ENCODE assay signal across 8 mouse cellular contexts in the genomic region with DNA sequence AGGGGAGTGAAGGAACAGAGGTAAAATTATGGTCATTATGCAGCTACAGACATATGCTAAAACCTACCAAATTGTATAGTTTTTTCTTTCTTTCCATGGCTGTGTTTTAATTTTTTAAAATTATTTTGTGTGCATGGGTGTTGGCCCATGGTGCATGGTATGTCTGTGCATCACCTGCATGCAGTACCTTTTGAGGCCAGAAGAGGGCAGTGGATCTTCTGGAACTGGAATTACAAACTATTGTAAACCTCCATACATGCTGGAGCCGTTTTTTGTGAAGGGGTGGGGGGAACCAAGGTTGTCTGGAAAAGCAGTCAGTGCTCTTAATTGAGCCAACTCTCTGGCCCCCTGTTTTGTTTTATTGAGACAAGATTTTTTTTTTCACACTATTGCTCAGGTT. TPM values are rescaled to one million over a fixed set of nuclear protein-coding genes. Genes with fewer than 3 reads are reported as not detected.
DNase-seq lines count a peak whose midpoint lies in the region; ATAC-seq and TF ChIP-seq lines count a peak whose summit lies in the region.

No protein-coding gene starts in this region.

- no peaks in the 10 kb centered on the region for H3K9me3 ChIP-seq in MEL (replicated peaks; ENCODE audit: insufficient read depth, low read length)
- no peaks in the 10 kb centered on the region for H3K9me3 ChIP-seq in midbrain, postnatal 0 days (ENCODE audit: low read length)

- TF ChIP-seq RAD21 in MEL (IDR thresholded peaks at IDR 0.05; ENCODE audit: low read depth, low read length), result peak; percentile 79

- peaks cover 0 to 3% of the 10 kb centered on the region in 2 experiments; a peak in 1 of 4 replicates for H3K36me3 ChIP-seq in MEL (ENCODE audit: control insufficient read depth in 1 of 2, insufficient read depth in 2 of 2, low read length in 2 of 2)
- H3K36me3 ChIP-seq in midbrain, postnatal 0 days (ENCODE audit: insufficient read depth, low read length), result no peaks in the 10 kb centered on the region

- TF ChIP-seq EP300 in MEL (IDR thresholded peaks at IDR 0.05; ENCODE audit: low read depth in 1 of 2, low read length in 2 of 2), result no peak

- peak; percentile 64 for ATAC-seq in midbrain, postnatal 0 days (ENCODE audit: low FRiP score)

- peak in 1 of 2 experiments; percentile 35 for DNase-seq in left cerebral cortex, adult 2 months (ENCODE audit: extremely low spot score in 1 of 2, low spot score in 2 of 2)
- no peak for DNase-seq in left cerebral cortex, adult 11 months (ENCODE audit: low spot score)
- DNase-seq in MEL (ENCODE audit: low read depth, low spot score), result peak; percentile 74
- DNase-seq in c-Kit-positive CD71-positive TER-119-positive erythroid progenitor cells, embryonic 14.5 days (ENCODE audit: low spot score), result peak; percentile 64
- DNase-seq in gastrocnemius, adult 8-10 months (ENCODE audit: low spot score in 2 of 2), result peak; percentile 37 to 46
- peak; percentile 69 to 76 for DNase-seq in left cerebral cortex, postnatal 14 days (ENCODE audit: low spot score in 2 of 2)
- peak; percentile 60 for DNase-seq in midbrain, postnatal 0 days (ENCODE audit: low spot score)
- DNase-seq in thymus, postnatal 4 days, result peak; percentile 86

- H3K27me3 ChIP-seq in MEL (ENCODE audit: control insufficient read depth in 1 of 2, insufficient read depth in 2 of 2, low read length in 2 of 2), result no peaks in the 10 kb centered on the region; a peak in 1 of 4 replicates
- H3K27me3 ChIP-seq in midbrain, postnatal 0 days (ENCODE audit: insufficient read depth, low read length), result no peaks in the 10 kb centered on the region

- H3K9ac ChIP-seq in MEL (ENCODE audit: control insufficient read depth, low read depth, low read length, poor library complexity, severe bottlenecking), result no peak overlapping the region
- no peak overlapping the region for H3K9ac ChIP-seq in midbrain, postnatal 0 days (replicated peaks; ENCODE audit: low read length, poor library complexity, severe bottlenecking)

- H3K79me2 ChIP-seq in MEL (ENCODE audit: control insufficient read depth, insufficient read depth, low read length, poor library complexity), result no peaks in the 10 kb centered on the region

- no peak overlapping the region for H3K27ac ChIP-seq in left cerebral cortex, adult 2 months
- no peak overlapping the region for H3K27ac ChIP-seq in MEL (ENCODE audit: control insufficient read depth, low read depth, low read length)
- H3K27ac ChIP-seq in midbrain, postnatal 0 days (ENCODE audit: low read depth, low read length), result no peak overlapping the region

- no peak overlapping the region for H3K4me2 ChIP-seq in midbrain, postnatal 0 days (ENCODE audit: low read depth, low read length, poor library complexity, severe bottlenecking)

- no peak for TF ChIP-seq POLR2A in MEL (IDR thresholded peaks at IDR 0.05; ENCODE audit: control insufficient read depth in 1 of 2, insufficient read depth in 1 of 2, low read depth in 1 of 2, low read length in 2 of 2, poor library complexity in 1 of 2)

- peak; percentile 77 for TF ChIP-seq CTCF in left cerebral cortex, adult 2 months (IDR thresholded peaks at IDR 0.05)
- TF ChIP-seq CTCF in MEL (IDR thresholded peaks at IDR 0.05 in 2 of 3, conservative IDR thresholded peaks at IDR 0.05 in 1 of 3; ENCODE audit: control insufficient read depth in 1 of 3, insufficient read depth in 1 of 3, low read depth in 2 of 3, low read length in 3 of 3, poor library complexity in 1 of 3, severe bottlenecking in 1 of 3), result peak; percentile 67 to 85 (median 79)
- peak; percentile 88 for TF ChIP-seq CTCF in midbrain, postnatal 0 days (IDR thresholded peaks at IDR 0.05)

- WGBS in midbrain, postnatal 0 days, result 3% methylated on average over 1 of the region's 1 CpGs

- H3K4me3 ChIP-seq in left cerebral cortex, adult 2 months, result no peak overlapping the region
- H3K4me3 ChIP-seq in MEL (ENCODE audit: control insufficient read depth in 1 of 2, insufficient read depth in 1 of 2, low read depth in 2 of 2, low read length in 2 of 2), result no peak overlapping the region
- H3K4me3 ChIP-seq in midbrain, postnatal 0 days (ENCODE audit: low read depth, low read length), result no peak overlapping the region

- no peaks in the 10 kb centered on the region for H3K4me1 ChIP-seq in MEL (ENCODE audit: control insufficient read depth in 1 of 2, insufficient read depth in 2 of 2, low read length in 2 of 2)
- no peaks in the 10 kb centered on the region for H3K4me1 ChIP-seq in midbrain, postnatal 0 days (ENCODE audit: insufficient read depth, low read length)

- intact Hi-C loops in left cerebral cortex, adult 2 months (cut with DNase I), result loop anchor here (5.0 to 10.0 kb wide), 2 partner anchors 113 to 140 kb away; a partner anchor contains a TSS
- intact Hi-C loops in left cerebral cortex, postnatal 14 days (cut with DNase I), result loop anchor here (5.0 to 10.0 kb wide), 2 partner anchors 60 to 1428 kb away; a partner anchor contains a TSS

TF ChIP-seq in MEL, 35 proteins besides CTCF, POLR2A, EP300 and RAD21:
- peak; percentile 83 for TF ChIP-seq ZC3H11A (IDR thresholded peaks at IDR 0.05; ENCODE audit: low read depth, low read length)
- peak; percentile 86 for TF ChIP-seq SMC3 (IDR thresholded peaks at IDR 0.05; ENCODE audit: low read depth, low read length)
- no peak for TF ChIP-seq TCF12 (IDR thresholded peaks at IDR 0.05; ENCODE audit: low read depth, low read length)

RNA-seq across cellular contexts. Expression of a gene that starts 19.3 kb away (rescaled TPM):
- total RNA-seq in left cerebral cortex, adult 2 months (2021), result 10 to 100 TPM; 14.2 to 14.6 TPM
- total RNA-seq in MEL (2012; rRNA removed), result 45.6 and 46.5 TPM in 2 replicates
- polyA plus RNA-seq in MEL (2012; ENCODE audit: insufficient read depth in 1 of 2, insufficient read length in 2 of 2, low read depth in 1 of 2, low replicate concordance in 2 of 2, missing spikeins in 1 of 2), result 10 to 100 TPM in 1 of 2 experiments, not detected in 1; 32.3 TPM
- 10 to 100 TPM; 10.0 to 11.7 (median 10.7) TPM for total RNA-seq in gastrocnemius, adult 8-10 months (2022)
- total RNA-seq in left cerebral cortex, postnatal 14 days (2021), result 10 to 100 TPM; 12.8 to 13.0 TPM
- total RNA-seq in midbrain, postnatal 0 days (2014; rRNA removed), result 11.3 and 19.4 TPM in 2 replicates
- polyA plus RNA-seq in midbrain, postnatal 0 days (2015; fragmentation: Nextera tagmentation; extraction: Ambion mirVana), result 6.7 and 11.7 TPM in 2 replicates
